Mouse (Mus musculus) olfactory bulb, adult 2 months (tissue): ENCODE measurements at regions not wholly inside any gene's neighbourhood (a gene's known extent, or its start where the extent isn't known, plus 50 kb on each side); places are given as distances from the start of the nearest gene placed in this dataset.

Experiments
- CTCF ChIP-seq: fragments of 200-500 bp; IDR thresholded peaks from 2 replicates; pipeline ENCODE4 v1.5.1; 2012; ENCODE audit warnings: low read depth, mild to moderate bottlenecking, low read length, moderate library complexity; ENCODE audit not compliant: insufficient read depth
- POLR2A ChIP-seq: fragments of 200-500 bp; IDR thresholded peaks from 2 replicates; pipeline ENCODE4 v1.6.1; 2012; ENCODE audit warnings: mild to moderate bottlenecking, low read depth, low read length, moderate library complexity; ENCODE audit not compliant: insufficient read depth

GRCm38 (mm10) chr8:8999914-9000313 is 309.6 kb upstream of the Arglu1 start:
- TF ChIP-seq CTCF (no peak), POLR2A (no peak)
